Mouse (Mus musculus): Measurements from ENCODE around the gene March2. TPM values are rescaled to one million over a fixed set of nuclear protein-coding genes. Genes with fewer than 3 reads are reported as not detected.
"Not testable (repeated sequence)": the region's sequence is repeated elsewhere in the genome, so short reads cannot be mapped to it uniquely, and the experiment has no call there.

The March2 gene
- polyA plus RNA-seq, 1 experiment from 2014 or later = 73.0 TPM

DNA sequence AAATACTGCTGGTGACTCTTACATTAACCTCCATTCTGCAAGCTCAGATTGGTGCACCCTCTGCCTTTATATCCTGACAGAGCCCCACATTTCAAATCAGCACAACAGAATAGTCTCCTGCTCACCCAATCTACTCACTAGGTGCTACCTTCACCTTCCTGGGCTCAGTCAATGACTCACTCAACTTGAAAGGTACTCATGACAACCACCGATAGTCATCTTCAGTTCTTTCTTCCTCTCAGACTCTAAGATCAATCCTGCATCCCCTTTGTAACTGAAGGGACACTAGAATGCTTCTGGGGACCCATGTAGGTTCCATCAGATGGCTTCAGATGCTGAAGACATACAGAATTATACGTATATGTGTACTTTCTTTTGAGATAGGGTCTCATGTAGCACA lies 33.8 kb upstream of the March2 start:
- WGBS = 97% methylated on average over 2 of the region's 2 CpGs
- Histone ChIP-seq H3K36me3 (ENCODE audit: control insufficient read depth, insufficient read depth) (peaks cover 14% of the 10 kb centered on the region; the same call in 1 of the 2 replicates), H3K9ac (replicated peaks; ENCODE audit: low read depth, low read length) (no peak overlapping the region), H3K27me3 (replicated peaks; ENCODE audit: control insufficient read depth, insufficient read depth, low read length) (no peaks in the 10 kb centered on the region), H3K4me1 (replicated peaks; ENCODE audit: control insufficient read depth, insufficient read depth, low read length) (peaks cover 26% of the 10 kb centered on the region), H3K9me3 (ENCODE audit: control insufficient read depth, low read length) (no peaks in the 10 kb centered on the region), H3K27ac (ENCODE audit: low read length) (no peak overlapping the region), H3K4me2 (ENCODE audit: low read length) (no peak overlapping the region), H3K4me3 (replicated peaks; ENCODE audit: low read length) (no peak overlapping the region)
- no peak for ATAC-seq

DNA sequence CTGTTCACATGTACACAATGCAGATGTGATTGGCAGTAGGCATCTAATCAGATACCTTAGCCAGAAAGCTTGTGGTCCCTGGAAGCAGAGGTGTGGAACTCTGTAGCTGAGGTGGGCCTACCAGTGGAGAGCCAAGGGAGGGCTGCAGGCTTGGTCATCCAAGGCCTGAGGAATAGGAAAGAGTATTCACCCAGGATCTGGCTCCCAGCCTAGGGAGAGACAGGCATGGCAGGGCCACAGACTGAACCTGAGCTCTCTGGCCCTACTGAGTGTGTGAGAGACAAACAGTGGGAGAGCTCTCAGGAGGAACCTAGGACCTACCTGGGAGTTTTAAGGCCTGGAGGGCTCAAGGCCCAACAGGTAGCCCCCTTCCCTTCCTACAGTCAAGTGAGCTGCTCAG lies 32.7 kb upstream of the March2 start:
- Histone ChIP-seq H3K4me1 (replicated peaks; ENCODE audit: control insufficient read depth, insufficient read depth, low read length) (peaks cover 15% of the 10 kb centered on the region), H3K27ac (ENCODE audit: low read length) (no peak overlapping the region), H3K4me3 (replicated peaks; ENCODE audit: low read length) (no peak overlapping the region), H3K4me2 (ENCODE audit: low read length) (no peak overlapping the region), H3K36me3 (ENCODE audit: control insufficient read depth, insufficient read depth) (peaks cover 16% of the 10 kb centered on the region), H3K9me3 (ENCODE audit: control insufficient read depth, low read length) (no peaks in the 10 kb centered on the region), H3K27me3 (replicated peaks; ENCODE audit: control insufficient read depth, insufficient read depth, low read length) (no peaks in the 10 kb centered on the region), H3K9ac (replicated peaks; ENCODE audit: low read depth, low read length) (no peak overlapping the region)
- no peak for ATAC-seq

DNA sequence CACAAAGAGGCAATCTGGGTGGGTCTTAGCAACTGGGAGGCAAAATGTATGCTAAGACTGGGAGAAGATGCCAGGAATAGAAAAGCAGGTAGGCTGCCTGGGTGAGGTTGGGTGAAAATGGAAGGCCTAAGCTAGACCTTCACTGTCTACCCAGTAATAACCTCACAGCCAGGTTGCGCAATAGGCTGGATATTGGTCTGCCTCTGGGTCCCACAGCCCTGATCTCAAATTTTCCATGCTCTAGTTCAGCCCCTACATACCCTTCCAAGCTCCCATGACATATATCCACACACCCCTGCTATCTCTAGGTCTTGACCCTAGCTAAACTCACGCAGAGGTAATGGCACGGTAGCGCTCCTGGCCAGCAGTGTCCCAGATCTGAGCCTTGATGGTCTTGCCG lies 31.0 kb upstream of the March2 start:
- peaks cover under 1% of the 10 kb centered on the region; the same call in 1 of the 2 replicates for H3K4me1 ChIP-seq (replicated peaks; ENCODE audit: control insufficient read depth, insufficient read depth, low read length)
- H3K9me3 ChIP-seq (ENCODE audit: control insufficient read depth, low read length) = no peaks in the 10 kb centered on the region
- H3K4me3 ChIP-seq (replicated peaks; ENCODE audit: low read length) = no peak overlapping the region
- H3K27ac ChIP-seq (ENCODE audit: low read length) = no peak overlapping the region
- no peak overlapping the region for H3K9ac ChIP-seq (replicated peaks; ENCODE audit: low read depth, low read length)
- no peak overlapping the region for H3K4me2 ChIP-seq (ENCODE audit: low read length)
- no peaks in the 10 kb centered on the region for H3K27me3 ChIP-seq (replicated peaks; ENCODE audit: control insufficient read depth, insufficient read depth, low read length)
- whole genome bisulfite sequencing = 94% methylated on average over 5 of the region's 5 CpGs
- ATAC-seq = no peak
- peaks cover 31% of the 10 kb centered on the region for H3K36me3 ChIP-seq (ENCODE audit: control insufficient read depth, insufficient read depth)

DNA sequence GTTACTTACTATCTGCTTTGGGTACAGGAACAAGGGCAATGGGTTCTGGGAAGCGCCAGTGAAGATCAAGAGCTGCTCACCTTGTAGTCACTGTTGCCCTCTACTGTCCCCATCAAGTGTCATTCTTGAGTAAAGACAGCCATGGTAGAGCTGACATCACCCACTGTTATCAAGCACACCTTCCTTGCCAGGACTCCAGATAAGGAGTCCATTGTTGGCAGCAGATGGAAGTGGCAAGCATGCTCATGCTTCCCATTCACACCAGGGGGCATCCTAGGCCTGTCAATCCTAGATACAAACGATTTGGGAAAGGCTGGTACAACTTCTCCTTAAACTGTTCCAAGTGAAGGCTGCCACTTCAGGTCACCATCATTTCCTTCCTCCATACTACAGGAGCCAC lies 27.5 kb upstream of the March2 start:
- WGBS = 67% methylated on average over 2 of the region's 2 CpGs
- ATAC-seq = no peak
- H3K27me3 ChIP-seq (replicated peaks; ENCODE audit: control insufficient read depth, insufficient read depth, low read length) = no peaks in the 10 kb centered on the region
- H3K9me3 ChIP-seq (ENCODE audit: control insufficient read depth, low read length) = peaks cover 4% of the 10 kb centered on the region; the same call in 1 of the 2 replicates
- no peak overlapping the region for H3K4me3 ChIP-seq (replicated peaks; ENCODE audit: low read length)
- H3K9ac ChIP-seq (replicated peaks; ENCODE audit: low read depth, low read length) = no peak overlapping the region
- no peak overlapping the region for H3K4me2 ChIP-seq (ENCODE audit: low read length)
- H3K36me3 ChIP-seq (ENCODE audit: control insufficient read depth, insufficient read depth) = peaks cover 31% of the 10 kb centered on the region
- H3K27ac ChIP-seq (ENCODE audit: low read length) = no peak overlapping the region
- no peaks in the 10 kb centered on the region for H3K4me1 ChIP-seq (replicated peaks; ENCODE audit: control insufficient read depth, insufficient read depth, low read length)

DNA sequence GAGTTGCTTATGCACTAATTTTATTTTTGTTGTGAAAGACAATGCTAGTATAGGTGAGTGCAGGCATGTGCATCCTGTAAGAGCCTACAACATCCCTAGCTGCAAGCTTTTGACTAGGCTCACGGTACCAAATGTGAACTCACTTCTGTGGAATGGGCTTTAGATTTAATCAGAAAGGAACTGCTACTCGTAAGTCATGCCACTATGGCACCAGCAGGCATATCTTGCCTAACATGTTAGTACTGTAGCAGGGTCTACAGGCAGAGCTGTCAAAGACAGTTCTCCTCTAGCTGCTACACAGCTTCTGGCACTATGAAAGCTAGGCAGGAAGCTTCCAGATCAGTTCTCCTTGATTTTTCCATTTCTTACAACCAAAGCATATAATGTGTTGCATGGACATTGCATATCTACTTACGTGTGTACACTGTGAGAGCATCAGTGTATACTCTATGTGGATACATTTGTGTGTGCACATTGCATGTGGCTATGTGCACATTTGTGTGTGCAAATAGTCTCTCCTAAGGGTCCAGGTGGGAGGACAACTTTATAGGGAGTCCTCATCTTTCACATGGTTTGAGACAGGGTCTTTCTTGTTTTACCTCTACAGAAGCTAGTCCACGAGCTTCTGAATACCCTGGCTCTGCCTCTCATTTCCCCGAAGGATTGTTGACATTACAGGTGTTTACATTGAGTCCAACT lies 26.4 kb upstream of the March2 start:
- WGBS = 94% methylated on average over 5 of the region's 5 CpGs

DNA sequence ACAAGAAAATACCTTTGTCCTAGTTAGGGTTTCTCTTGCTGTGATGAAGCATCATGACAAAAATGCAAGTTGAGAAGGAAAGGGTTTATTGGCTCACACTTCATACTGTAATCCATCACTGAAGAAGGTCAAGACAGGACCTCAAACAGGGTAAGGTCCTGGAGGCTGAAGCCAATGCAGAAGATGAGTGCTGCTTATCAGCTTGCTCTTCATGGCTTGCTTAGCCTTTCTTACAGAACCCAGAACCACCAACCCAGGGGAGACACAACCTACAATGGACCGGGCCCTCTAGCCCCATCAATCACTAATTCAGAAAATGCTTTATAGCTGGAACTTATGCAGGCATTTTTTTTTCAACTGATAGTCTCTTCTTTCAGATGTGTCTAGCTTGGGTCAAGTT lies 23.9 kb upstream of the March2 start:
- H3K4me3 ChIP-seq (replicated peaks; ENCODE audit: low read length) = no peak overlapping the region
- no peak overlapping the region for H3K27ac ChIP-seq (ENCODE audit: low read length)
- H3K27me3 ChIP-seq (replicated peaks; ENCODE audit: control insufficient read depth, insufficient read depth, low read length) = no peaks in the 10 kb centered on the region
- H3K4me1 ChIP-seq (replicated peaks; ENCODE audit: control insufficient read depth, insufficient read depth, low read length) = no peaks in the 10 kb centered on the region
- H3K4me2 ChIP-seq (ENCODE audit: low read length) = no peak overlapping the region
- H3K9ac ChIP-seq (replicated peaks; ENCODE audit: low read depth, low read length) = no peak overlapping the region
- H3K9me3 ChIP-seq (ENCODE audit: control insufficient read depth, low read length) = peaks cover 4% of the 10 kb centered on the region; the same call in 1 of the 2 replicates
- WGBS = 94% methylated on average over 1 of the region's 1 CpGs
- H3K36me3 ChIP-seq (ENCODE audit: control insufficient read depth, insufficient read depth) = peaks cover 17% of the 10 kb centered on the region
- ATAC-seq = no peak

More for the DNA sequence above, 26.4 kb upstream of the March2 start:
- Histone ChIP-seq H3K27ac (ENCODE audit: low read length) (no peak overlapping the region), H3K36me3 (ENCODE audit: control insufficient read depth, insufficient read depth) (peaks cover 31% of the 10 kb centered on the region), H3K27me3 (replicated peaks; ENCODE audit: control insufficient read depth, insufficient read depth, low read length) (no peaks in the 10 kb centered on the region), H3K9ac (replicated peaks; ENCODE audit: low read depth, low read length) (no peak overlapping the region), H3K4me1 (replicated peaks; ENCODE audit: control insufficient read depth, insufficient read depth, low read length) (no peaks in the 10 kb centered on the region), H3K4me2 (ENCODE audit: low read length) (no peak overlapping the region), H3K4me3 (replicated peaks; ENCODE audit: low read length) (no peak overlapping the region), H3K9me3 (ENCODE audit: control insufficient read depth, low read length) (peaks cover 4% of the 10 kb centered on the region; the same call in 1 of the 2 replicates)
- ATAC-seq = no peak

DNA sequence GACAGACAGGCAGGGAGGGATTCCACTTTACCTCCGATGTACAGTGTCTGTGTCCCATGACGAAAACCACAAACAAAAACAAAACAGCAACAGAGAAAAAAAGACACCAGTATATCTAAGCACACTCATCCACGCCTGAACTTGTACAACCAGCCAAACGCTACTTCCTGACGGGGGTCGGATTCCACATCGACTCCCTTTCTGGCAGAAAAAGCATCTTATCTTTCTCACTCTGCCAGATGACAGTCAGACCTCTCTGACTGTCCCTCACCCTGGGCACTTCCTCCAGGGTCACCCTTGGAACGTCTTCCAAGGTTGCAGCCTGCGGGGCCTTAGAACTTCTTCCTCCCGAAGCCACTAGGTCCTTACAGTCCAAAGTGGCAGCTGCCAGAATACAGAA lies 15.1 kb upstream of the March2 start:
- not testable (repeated sequence) for H3K9ac ChIP-seq (replicated peaks; ENCODE audit: low read depth, low read length); H3K27ac ChIP-seq (ENCODE audit: low read length)
- 89% methylated on average over 10 of the region's 10 CpGs for WGBS

DNA sequence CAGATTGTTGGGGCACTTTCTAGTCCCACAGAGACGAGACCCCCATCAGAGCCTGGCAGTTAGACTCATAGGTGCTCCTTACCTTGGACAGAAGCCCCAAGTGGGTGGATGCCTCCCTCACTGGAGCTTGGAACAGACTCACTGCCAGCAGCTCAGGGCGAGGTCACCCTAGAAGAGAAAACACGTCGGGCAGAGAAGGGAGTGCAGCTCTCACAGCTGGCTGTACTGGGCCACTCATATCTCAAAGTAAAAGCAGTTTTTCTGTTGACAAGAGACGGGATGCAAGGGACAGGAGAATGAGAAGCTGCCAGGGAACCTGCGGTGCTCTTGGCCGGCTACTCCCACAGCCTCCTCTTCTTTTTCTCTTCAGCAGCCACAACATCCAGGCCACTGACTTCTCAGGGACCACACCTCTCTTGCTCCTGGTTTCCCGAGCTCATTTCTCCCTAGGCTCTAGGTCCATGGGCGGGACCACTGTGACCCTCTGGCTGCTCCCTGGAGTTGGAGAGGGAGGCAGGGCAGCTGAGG lies 14.2 kb upstream of the March2 start:
- 75% methylated on average over 9 of the region's 9 CpGs for WGBS
- not testable (repeated sequence) for H3K27ac ChIP-seq (ENCODE audit: low read length); H3K4me1 ChIP-seq (replicated peaks; ENCODE audit: control insufficient read depth, insufficient read depth, low read length); H3K9ac ChIP-seq (replicated peaks; ENCODE audit: low read depth, low read length); H3K9me3 ChIP-seq (ENCODE audit: control insufficient read depth, low read length); H3K4me3 ChIP-seq (replicated peaks; ENCODE audit: low read length); H3K4me2 ChIP-seq (ENCODE audit: low read length); H3K36me3 ChIP-seq (ENCODE audit: control insufficient read depth, insufficient read depth); H3K27me3 ChIP-seq (replicated peaks; ENCODE audit: control insufficient read depth, insufficient read depth, low read length); ATAC-seq

More for the DNA sequence above, 15.1 kb upstream of the March2 start:
- H3K27me3 ChIP-seq (replicated peaks; ENCODE audit: control insufficient read depth, insufficient read depth, low read length); H3K4me2 ChIP-seq (ENCODE audit: low read length); H3K9me3 ChIP-seq (ENCODE audit: control insufficient read depth, low read length); H3K36me3 ChIP-seq (ENCODE audit: control insufficient read depth, insufficient read depth); H3K4me3 ChIP-seq (replicated peaks; ENCODE audit: low read length); H3K4me1 ChIP-seq (replicated peaks; ENCODE audit: control insufficient read depth, insufficient read depth, low read length); ATAC-seq: not testable (repeated sequence)

DNA sequence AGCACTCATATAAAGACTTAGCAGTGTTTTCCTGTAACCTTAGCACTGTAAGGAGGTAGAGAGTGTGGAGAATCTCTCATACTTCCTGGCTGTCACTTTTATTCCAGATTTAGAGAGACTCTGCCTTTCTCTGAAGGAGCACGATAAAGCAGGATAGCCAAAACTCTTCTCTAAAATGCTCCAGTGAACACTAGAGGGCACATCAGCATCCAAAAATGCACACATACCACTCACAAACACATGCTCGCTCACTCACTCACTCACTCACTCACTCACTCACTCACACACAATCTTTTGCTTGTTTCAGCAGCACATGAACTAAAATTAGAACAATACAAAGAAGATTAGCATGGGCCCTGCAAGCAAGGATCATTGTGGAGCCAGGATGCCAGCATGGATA lies 10.7 kb upstream of the March2 start:
- H3K9me3 ChIP-seq (ENCODE audit: control insufficient read depth, low read length) = no peaks in the 10 kb centered on the region
- no peaks in the 10 kb centered on the region for H3K36me3 ChIP-seq (ENCODE audit: control insufficient read depth, insufficient read depth)
- no peaks in the 10 kb centered on the region for H3K27me3 ChIP-seq (replicated peaks; ENCODE audit: control insufficient read depth, insufficient read depth, low read length)
- no peaks in the 10 kb centered on the region for H3K4me1 ChIP-seq (replicated peaks; ENCODE audit: control insufficient read depth, insufficient read depth, low read length)
- 63% methylated on average over 2 of the region's 2 CpGs for WGBS
- no peak for ATAC-seq
- no peak overlapping the region for H3K9ac ChIP-seq (replicated peaks; ENCODE audit: low read depth, low read length)
- no peak overlapping the region for H3K27ac ChIP-seq (ENCODE audit: low read length)
- H3K4me3 ChIP-seq (replicated peaks; ENCODE audit: low read length) = no peak overlapping the region
- H3K4me2 ChIP-seq (ENCODE audit: low read length) = no peak overlapping the region

Data from forebrain, embryonic 16.5 days (tissue).